Mouse (Mus musculus) limb, embryonic 14.5 days (tissue): ENCODE data around the gene Ppp2r5c. TPM values are rescaled to one million over a fixed set of nuclear protein-coding genes. Genes with fewer than 3 reads are reported as not detected.

Source experiments
- ATAC-seq: fragments of 200-750 bp; cut with Nextera tagmentation; 2 replicates; pipeline ENCODE4 v1.8.0; 2017; ENCODE audit warnings: low read depth, moderate number of reproducible peaks, moderate TSS enrichment; ENCODE audit not compliant: low FRiP score
- DNase-seq: peaks from one replicate; pipeline ENCODE4 v3.0.0-alpha.2; 2015; ENCODE audit warnings: low spot score
- H3K27ac ChIP-seq: fragments of 300-500 bp; sonication (generic); replicated peaks from 2 replicates; pipeline ENCODE4 v1.5.1; 2014; ENCODE audit warnings: low read depth, mild to moderate bottlenecking, low read length, moderate library complexity, mixed read lengths
- H3K27me3 ChIP-seq: fragments of 300-500 bp; sonication (generic); 2 replicates; pipeline ENCODE4 v1.6.1; 2014; ENCODE audit warnings: low read length, mixed read lengths; ENCODE audit not compliant: control insufficient read depth, insufficient read depth
- H3K36me3 ChIP-seq: fragments of 300-500 bp; sonication (generic); 2 replicates; pipeline ENCODE4 v1.6.1; 2014; ENCODE audit warnings: mild to moderate bottlenecking, low read length, moderate library complexity, mixed read lengths; ENCODE audit not compliant: control insufficient read depth, insufficient read depth
- H3K4me1 ChIP-seq: fragments of 300-500 bp; sonication (generic); 2 replicates; pipeline ENCODE4 v1.6.1; 2014; ENCODE audit warnings: antibody characterized with exemption, low read length, mixed read lengths; ENCODE audit not compliant: control insufficient read depth, insufficient read depth
- H3K4me2 ChIP-seq: fragments of 300-500 bp; sonication (generic); replicated peaks from 2 replicates; pipeline ENCODE4 v1.6.1; 2014; ENCODE audit warnings: low read depth, mild to moderate bottlenecking, low read length, moderate library complexity; ENCODE audit not compliant: severe bottlenecking
- H3K4me3 ChIP-seq: fragments of 300-500 bp; sonication (generic); replicated peaks from 2 replicates; pipeline ENCODE4 v1.5.1; 2014; ENCODE audit warnings: low read length
- H3K9ac ChIP-seq: fragments of 300-500 bp; sonication (generic); 2 replicates; pipeline ENCODE4 v1.6.1; 2014; ENCODE audit warnings: mild to moderate bottlenecking, low read depth, low read length, moderate library complexity; ENCODE audit not compliant: severe bottlenecking
- H3K9me3 ChIP-seq: fragments of 300-500 bp; sonication (generic); 2 replicates; pipeline ENCODE4 v1.6.1; 2016; ENCODE audit warnings: low read length; ENCODE audit not compliant: control insufficient read depth
- POLR2A ChIP-seq: fragments of 200-500 bp; IDR thresholded peaks from 2 replicates; pipeline ENCODE4 v1.8.0; 2012; ENCODE audit warnings: inconsistent platforms, mild to moderate bottlenecking, moderate library complexity, borderline replicate concordance; ENCODE audit not compliant: insufficient read depth, insufficient read length; ENCODE audit errors: extremely low read depth
- WGBS: fragments of 180-500 bp; shearing (Covaris S2); extraction: QIAGEN DNeasy Blood & Tissue Kit; methylation state at CpG from one replicate; pipeline ENCODE4 v1.1.7; 2014; 5-methylcytosine and 5-hydroxymethylcytosine counted together
- polyA plus RNA-seq, 2 experiments: library from polyadenylated mRNA; depleted of rRNA in 1 of 2; stranded (reverse) in 1 of 2; unstranded in 1 of 2; fragments of >200 nt; fragmentation: Nextera tagmentation in 1 of 2; extraction: Ambion mirVana in 1 of 2; gene quantifications; 2 replicates each; pipeline versions ENCODE4 v1.2.1 to v1.2.3; 2012 to 2014

The Ppp2r5c gene
- polyA plus RNA-seq, 2 experiments, result 75.2 to 156 TPM

DNA sequence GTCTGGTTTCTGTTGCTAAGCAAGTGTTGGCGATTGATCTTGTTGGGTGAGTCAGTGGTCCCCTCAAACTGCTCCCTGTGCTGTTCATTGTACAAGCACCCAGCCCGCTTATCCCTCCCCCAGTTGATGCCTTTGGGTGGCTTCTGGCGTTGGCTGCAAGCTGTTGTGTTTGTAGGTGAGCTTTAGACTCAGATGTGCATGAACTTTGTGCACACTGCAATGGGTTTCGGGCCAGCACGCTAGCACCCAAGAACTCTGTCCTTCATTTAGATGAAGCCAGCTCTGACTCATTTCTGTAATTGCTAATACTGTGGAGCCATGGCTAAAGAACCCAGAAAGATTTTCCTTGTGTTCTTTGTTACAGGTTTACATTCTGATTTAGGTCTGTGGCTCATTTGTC is 88.4 kb downstream of the Ppp2r5c start:
- Histone ChIP-seq H3K4me1 (peaks cover 12% of the 10 kb centered on the region; the same call in 1 of the 2 replicates), H3K4me2 (no peak overlapping the region), H3K9ac (no peak overlapping the region), H3K9me3 (no peaks in the 10 kb centered on the region), H3K27ac (no peak overlapping the region), H3K27me3 (no peaks in the 10 kb centered on the region), H3K36me3 (peaks cover 4% of the 10 kb centered on the region; the same call in 1 of the 2 replicates), H3K4me3 (no peak overlapping the region)
- TF ChIP-seq POLR2A, result no peak
- DNase-seq (no peak), ATAC-seq (no peak)
- 96% methylated on average over 5 of the region's 5 CpGs for WGBS

DNA sequence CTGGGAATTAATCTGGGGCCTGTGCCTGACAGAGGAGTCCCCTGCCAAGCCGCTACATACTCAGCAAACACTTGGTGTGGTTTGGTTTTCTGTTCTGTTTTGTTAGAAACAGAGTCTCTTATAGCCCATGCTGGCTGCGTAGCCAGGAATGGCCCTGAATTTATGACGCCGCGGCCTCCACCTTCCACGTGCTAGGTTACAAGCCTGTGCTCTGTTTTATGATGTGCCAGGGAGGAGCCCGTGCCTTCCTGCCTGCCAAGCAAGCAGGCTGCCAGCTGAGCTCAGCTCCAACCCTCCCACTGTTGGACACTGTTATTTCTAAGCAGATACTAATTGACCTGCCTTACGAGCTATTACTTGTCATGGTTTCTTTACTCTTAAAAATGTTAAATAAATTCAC is 90.8 kb downstream of the Ppp2r5c start:
- H3K9ac ChIP-seq, result no peak overlapping the region
- 22% methylated on average over 8 of the region's 8 CpGs for WGBS
- ATAC-seq, result peak; percentile 64; the same call in 1 of the 2 replicates
- peaks cover 12% of the 10 kb centered on the region; the same call in 1 of the 2 replicates for H3K4me1 ChIP-seq
- H3K27ac ChIP-seq, result 0 out of 2 replicates have a peak overlapping the region, but pooled peaks have one; percentile 16
- H3K36me3 ChIP-seq, result 0 out of 2 replicates have a peak, but pooled peaks cover under 1% of the 10 kb centered on the region
- no peak overlapping the region for H3K4me3 ChIP-seq
- peak; percentile 43 for DNase-seq
- no peaks in the 10 kb centered on the region for H3K9me3 ChIP-seq
- no peaks in the 10 kb centered on the region for H3K27me3 ChIP-seq
- no peak overlapping the region for H3K4me2 ChIP-seq
- no peak for TF ChIP-seq POLR2A

DNA sequence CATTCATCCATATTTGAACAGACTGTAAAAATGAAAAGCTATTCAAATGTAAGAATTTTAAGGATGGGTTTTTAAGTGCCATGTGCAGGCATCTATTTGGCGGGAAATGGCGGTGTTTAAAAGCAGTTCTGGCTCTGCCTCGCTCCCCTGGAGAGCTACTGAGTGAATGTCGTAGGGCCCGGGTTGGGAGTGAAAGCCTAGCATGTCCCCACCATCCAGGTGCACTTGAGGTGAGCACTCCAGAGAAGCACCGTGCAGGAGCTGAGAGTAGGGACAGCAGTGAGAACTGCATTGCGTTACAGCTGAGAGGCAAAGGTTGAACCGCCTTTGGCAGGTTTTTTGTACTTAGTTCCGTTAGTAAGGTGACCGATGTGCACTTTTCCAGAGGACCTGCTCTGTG is 92.4 kb downstream of the Ppp2r5c start:
- Histone ChIP-seq H3K27me3 (no peaks in the 10 kb centered on the region), H3K27ac (no peak overlapping the region), H3K4me1 (peaks cover 10% of the 10 kb centered on the region; the same call in 1 of the 2 replicates), H3K4me2 (no peak overlapping the region), H3K9ac (no peak overlapping the region), H3K9me3 (no peaks in the 10 kb centered on the region), H3K4me3 (no peak overlapping the region), H3K36me3 (no peaks in the 10 kb centered on the region)
- DNase-seq (no peak), ATAC-seq (no peak)
- no peak for TF ChIP-seq POLR2A
- 90% methylated on average over 10 of the region's 10 CpGs for WGBS

DNA sequence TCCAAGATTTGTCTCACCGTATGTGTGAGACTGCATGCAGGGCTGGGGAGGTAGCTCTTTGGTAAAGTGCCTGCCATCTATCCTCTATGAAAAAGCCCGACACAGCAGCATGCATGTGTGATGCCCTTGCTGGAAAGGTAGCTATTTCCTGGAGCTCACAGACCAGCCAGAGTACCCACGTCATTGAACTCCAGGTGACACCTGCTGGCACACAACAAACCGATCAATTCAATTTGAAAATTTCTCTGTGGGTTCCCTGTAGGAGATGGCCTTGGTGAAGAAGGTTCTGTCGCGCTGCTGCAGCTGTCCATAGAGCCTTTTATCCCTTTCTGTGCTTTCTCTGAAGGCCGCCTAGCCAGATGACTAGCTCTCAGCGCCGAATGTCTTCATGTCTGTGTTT is 92.9 kb downstream of the Ppp2r5c start:
- ATAC-seq (no peak), DNase-seq (no peak)
- H3K4me2 ChIP-seq, result no peak overlapping the region
- H3K9ac ChIP-seq, result no peak overlapping the region
- H3K27me3 ChIP-seq, result no peaks in the 10 kb centered on the region
- H3K36me3 ChIP-seq, result no peaks in the 10 kb centered on the region
- 87% methylated on average over 9 of the region's 9 CpGs for WGBS
- no peaks in the 10 kb centered on the region for H3K9me3 ChIP-seq
- no peak overlapping the region for H3K4me3 ChIP-seq
- peaks cover 10% of the 10 kb centered on the region; the same call in 1 of the 2 replicates for H3K4me1 ChIP-seq
- no peak for TF ChIP-seq POLR2A
- no peak overlapping the region for H3K27ac ChIP-seq

DNA sequence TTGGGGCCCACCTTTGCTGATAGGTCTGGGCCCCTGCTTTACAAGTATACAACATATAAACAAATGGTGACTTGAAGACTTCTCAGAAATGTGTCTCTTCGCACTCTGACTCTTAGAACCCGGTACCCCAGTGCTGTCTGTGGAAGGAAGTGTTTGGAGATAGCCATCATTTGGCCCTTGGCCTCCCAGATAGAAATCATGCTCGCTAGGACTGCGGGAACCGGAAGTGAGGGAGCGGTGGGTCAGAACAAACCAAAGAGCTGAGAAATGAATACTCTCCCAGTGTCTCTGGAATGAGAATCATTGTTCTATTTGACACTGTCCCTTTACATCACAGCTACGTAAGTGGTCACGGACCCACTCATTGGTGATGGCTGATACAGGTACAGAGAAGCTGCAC is 93.4 kb downstream of the Ppp2r5c start:
- H3K4me1 ChIP-seq, result peaks cover 10% of the 10 kb centered on the region; the same call in 1 of the 2 replicates
- no peaks in the 10 kb centered on the region for H3K9me3 ChIP-seq
- no peak for TF ChIP-seq POLR2A
- no peaks in the 10 kb centered on the region for H3K27me3 ChIP-seq
- no peaks in the 10 kb centered on the region for H3K36me3 ChIP-seq
- WGBS, result 88% methylated on average over 8 of the region's 8 CpGs
- no peak overlapping the region for H3K4me3 ChIP-seq
- H3K27ac ChIP-seq, result no peak overlapping the region
- DNase-seq, result no peak
- ATAC-seq, result no peak
- no peak overlapping the region for H3K4me2 ChIP-seq
- H3K9ac ChIP-seq, result no peak overlapping the region
